Mouse (Mus musculus): ENCODE data around the gene Por. TPM values are rescaled to one million over a fixed set of nuclear protein-coding genes. Genes with fewer than 3 reads are reported as not detected.

Gene Por
- total RNA-seq, 2 experiments from 2014 or later, result 81.9 to 87.8 TPM

DNA sequence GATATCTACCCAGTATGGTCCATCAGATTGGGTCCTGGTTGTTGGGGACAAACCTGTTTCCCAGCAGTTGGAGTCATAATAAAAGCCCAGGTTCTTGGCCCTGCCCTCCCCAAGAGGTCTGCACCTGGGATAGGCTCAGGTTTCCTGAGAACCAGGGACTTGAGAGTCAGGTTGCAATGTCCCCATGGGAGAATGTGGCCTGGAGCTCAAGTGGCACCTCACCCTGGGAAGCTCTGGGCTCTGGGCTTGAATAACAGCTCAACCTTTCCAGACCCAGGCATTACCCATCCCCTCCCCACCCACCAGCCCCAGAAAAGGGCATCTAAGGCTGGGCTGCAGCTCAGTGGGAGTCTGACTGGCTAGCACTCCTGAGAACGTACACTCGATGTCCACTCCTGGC is 16.6 kb upstream of the Por start:
- DNase-seq (ENCODE audit: low spot score in 2 of 2), result no peak

DNA sequence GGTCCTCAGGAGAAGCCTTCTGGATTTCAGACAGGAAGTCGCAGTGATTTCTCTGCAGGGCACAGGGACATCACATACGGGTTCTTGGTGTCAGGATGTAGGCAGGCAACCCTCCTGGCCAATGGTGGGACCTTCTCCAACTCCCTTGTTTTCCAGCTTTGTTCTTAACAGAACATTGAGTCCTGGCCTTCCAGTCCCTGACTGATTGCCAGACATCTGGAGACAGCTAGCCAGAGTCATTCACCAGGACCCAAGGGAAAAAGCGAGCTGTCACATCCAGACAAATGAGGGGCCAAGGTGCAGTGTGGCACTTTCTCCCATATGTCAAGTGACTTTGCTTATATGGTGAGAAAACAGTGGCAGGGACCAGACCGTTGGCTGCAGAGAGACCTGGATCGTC is 13.8 kb upstream of the Por start:
- DNase-seq (ENCODE audit: low spot score in 2 of 2), result no peak

DNA sequence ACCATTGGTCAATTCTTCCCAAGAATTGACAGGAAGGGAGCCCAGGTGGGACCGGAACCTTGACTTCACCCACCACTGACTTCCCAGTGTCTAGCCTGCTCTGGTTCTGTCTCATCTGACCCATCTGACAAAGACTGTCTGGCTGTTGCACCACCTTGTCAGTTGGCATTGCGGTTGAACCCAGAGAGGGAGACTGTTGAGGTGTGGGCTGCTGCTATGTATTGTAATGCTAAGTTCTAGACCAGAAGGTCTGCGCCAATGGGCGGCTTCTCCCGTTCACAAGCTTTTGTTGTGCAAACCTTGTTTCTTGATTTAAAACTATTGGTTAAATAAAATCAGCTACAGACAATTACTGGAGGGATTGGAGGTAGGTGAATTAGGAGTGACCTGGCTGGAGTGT is 12.7 kb upstream of the Por start:
- no peak for DNase-seq (ENCODE audit: low spot score in 2 of 2)

DNA sequence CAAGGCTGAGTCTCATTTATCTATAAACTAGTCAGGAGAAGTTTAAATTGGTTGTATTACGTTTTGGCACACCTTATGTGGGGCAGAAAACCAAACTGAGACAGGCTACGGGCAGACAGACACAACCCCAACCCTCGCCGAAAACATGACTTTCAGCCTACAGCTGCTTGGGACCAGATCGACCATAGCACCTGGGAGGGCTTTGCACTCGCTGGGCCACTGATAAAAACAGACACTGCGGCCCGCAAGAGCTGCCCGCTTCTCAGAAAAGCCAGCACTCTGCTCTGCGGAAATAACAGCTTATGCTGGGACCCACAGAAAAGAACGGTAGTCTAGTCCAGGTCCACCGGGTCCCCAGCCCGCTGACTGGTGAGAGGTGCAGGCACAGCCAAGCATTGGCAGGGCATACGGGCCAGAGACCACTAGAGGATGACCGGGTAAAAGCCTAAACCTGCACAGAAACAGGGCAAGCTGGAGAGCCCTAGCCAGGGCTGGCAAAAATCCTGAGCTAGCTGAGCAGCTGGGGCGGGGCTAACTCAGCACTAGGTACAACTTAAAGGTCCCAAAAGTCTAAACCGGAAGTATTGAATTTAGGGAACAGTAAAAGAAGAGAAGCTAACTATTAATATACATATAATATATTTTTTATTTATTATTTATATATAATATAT is 12.0 kb upstream of the Por start:
- no peak for DNase-seq (ENCODE audit: low spot score in 2 of 2)

DNA sequence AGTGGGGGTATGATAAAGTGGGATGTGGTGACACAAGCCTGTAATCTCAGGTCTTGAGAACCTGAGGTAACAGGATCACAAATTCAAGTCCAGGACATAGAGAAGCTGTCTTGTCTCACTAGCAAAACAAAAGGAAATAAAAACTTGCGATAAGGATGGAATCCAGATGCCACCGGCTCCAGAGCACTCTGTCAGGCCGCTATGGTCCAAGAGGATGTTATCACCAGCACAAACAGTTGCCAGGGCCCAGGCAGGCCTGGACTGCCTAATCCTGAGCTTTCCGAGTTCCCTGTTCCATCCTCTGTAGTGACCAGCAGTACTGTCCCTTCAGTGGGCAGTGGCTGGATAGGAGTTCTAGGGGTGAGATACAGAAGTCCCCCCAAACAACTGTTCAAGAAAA is 9.9 kb upstream of the Por start:
- no peak for DNase-seq (ENCODE audit: low spot score in 2 of 2)

DNA sequence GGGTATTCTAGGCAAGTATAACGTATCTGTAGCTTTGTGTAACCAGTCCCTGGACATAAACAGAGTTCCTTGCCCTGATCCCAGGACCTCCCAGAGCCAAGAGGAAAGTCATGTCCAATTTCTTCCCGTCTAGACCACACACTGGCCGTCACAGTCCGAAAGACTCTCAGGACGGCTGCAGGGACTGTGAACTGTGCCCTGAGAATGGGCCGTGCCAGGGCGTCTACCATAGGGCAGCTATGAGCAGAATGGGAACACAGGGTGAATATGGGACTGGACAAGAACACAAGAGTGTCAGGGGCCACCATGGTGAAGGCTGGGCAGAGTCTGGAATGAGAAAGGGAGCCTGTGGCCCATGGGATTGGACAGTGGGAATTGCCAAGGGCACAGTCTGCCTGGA is 9.3 kb upstream of the Por start:
- DNase-seq (ENCODE audit: low spot score in 2 of 2), result no peak

DNA sequence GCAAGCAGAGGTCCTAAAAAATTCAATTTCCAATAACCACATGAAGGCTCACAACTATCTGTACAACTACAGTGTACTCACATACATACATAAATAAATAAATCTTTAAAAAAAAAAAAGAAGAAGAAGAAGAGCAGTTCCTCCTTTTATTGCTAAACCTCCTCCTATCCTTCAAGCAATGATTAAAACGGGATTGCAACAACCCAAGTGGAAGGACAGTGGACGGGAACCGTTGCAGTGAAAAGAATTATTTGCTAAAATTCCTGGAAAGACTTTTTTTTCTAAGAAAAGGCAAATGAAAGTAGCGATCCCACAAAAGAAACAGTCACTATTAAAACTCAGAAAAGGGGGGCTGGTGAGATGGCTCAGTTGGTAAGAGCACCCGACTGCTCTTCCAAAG is 2.9 kb upstream of the Por start:
- DNase-seq (ENCODE audit: low spot score in 2 of 2), result no peak

DNA sequence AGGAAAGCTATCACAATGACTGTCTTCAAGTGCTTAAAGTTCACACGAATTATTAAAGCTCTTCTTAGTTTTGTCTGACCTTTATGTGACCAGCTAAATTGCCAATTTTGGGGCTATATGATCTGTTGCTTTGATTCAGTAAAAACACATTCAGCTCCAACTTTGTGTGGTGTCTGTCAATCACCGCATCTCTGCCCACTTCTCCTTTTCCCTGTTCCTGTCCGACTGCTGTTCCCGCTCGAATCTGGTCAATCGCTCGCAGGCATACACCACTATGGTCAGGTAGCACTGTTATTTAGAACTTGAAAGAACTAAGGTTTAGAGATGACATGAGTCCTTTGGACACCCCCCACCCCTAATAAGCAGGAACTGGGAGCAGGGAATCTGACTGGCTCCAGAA is 1.8 kb upstream of the Por start:
- no peak for DNase-seq (ENCODE audit: low spot score in 2 of 2)

DNA sequence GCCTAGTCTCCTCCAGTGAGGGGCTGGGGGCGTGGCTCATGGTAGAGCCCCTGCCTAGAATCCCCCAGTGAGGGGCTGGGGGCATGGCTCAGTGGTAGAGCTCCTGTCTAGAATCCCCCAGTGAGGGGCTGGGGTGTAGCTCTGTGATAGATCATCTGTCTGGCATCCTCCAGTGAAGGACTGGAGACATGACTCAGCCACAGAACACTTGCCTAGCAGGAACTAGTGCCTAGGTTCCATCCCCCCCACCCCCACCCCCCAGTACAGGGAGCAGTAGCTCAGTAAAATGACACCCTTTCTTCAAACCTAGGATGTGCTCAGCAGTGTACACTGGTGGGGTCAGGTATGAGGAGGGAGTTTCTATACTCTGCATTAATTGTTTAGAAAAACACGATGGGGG is 1.0 kb downstream of the Por start:
- DNase-seq (ENCODE audit: low spot score in 2 of 2), result no peak

DNA sequence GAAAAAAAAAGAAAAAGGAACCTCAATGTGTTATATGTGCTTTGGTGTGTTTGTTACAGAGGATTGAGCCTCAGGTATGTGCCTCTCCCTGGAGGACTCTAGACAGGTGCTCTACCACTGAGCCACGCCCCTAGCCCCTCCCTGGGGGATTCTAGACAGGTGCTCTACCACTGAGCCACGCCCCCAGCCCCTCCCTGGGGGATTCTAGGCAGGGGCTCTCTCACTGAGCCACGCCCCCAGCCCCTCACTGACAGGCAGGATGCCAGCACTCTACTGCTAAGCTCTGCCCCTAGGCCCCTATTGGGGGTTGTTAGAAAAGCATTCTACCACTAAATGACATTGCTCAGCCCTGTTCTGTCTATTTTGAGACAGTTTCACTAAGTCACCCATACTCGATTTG is 2.7 kb downstream of the Por start:
- no peak for DNase-seq (ENCODE audit: low spot score in 2 of 2)

DNA sequence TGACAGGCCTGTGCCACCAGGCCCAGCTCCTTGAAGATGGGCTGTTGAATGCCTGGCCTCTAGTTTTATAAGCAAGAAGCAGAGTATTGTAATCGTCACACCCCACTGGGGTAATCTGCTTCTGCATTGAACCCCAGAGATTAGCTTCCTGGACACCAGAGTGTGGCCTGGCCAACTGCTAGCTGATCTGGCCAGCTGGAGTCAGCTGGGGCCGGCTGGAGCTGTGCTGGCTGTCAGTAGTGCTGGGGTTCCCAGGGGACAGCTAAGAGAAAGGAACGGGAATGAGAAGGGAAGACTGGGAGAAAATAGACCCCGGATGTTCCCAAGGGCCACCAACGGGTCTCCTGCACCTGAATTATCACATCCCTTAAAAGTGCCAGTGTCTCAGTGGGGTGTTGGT is 3.1 kb downstream of the Por start:
- DNase-seq (ENCODE audit: low spot score in 2 of 2), result no peak

DNA sequence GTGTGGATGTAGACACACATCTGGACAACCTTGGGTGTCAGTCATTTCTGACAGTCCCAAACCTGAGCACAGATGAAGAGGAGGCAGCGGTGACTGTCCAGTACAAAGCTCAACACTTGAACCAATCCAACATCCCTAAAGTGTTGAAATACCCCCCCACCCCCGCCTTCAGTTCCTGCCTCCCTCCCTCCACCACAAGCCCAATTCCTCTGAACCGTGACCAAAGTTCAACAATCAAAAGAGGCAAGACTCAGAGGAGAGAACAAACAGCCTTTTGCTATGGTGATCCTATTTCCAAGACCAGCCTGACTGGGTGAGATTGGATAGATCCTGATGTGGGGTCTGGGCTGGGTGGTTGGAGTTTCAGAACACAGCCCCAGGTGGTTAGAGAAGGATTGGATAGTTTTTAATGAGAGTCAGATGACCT is 4.5 kb downstream of the Por start:
- no peak for DNase-seq (ENCODE audit: low spot score in 2 of 2)

DNA sequence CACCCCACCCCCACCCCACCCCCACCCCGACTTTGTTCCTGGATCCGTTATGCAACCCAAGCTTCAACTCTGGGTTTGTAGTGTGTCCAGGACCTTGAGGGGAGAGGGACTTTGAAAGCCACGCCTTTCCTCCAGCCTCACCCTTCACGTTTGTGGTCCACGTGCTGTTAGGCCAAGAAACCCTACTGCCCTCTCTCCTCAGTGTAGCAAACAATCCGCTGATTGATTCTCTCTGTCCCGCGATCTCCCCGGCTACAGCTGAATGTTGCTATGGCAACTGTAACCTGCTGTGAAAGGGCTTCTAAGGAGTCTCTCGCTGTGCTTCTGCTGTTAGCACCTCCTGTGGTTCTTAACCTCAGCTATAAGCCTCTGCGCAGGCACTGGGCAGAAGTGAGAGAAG is 5.0 kb downstream of the Por start:
- peak; percentile 65 to 83 for DNase-seq (ENCODE audit: low spot score in 2 of 2)

DNA sequence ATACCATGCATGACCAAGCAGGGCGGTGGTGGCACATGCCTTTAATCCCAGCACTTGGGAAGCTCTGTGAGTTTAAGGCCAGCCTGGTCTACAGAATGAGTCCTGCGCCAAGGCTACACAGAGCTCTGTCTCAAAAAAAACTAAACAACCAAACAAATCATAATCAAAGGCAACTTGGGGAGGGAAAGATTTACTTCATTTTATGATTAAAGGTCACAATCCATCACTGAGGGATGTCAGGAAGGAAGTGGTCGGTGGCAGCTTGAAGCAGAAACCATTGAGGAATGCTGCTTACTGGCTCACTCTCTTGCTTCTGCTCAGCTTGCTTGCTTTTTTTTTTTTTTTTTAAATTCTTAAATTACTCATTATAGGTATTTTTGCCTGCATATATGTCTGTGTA is 6.9 kb downstream of the Por start:
- no peak for DNase-seq (ENCODE audit: low spot score in 2 of 2)

DNA sequence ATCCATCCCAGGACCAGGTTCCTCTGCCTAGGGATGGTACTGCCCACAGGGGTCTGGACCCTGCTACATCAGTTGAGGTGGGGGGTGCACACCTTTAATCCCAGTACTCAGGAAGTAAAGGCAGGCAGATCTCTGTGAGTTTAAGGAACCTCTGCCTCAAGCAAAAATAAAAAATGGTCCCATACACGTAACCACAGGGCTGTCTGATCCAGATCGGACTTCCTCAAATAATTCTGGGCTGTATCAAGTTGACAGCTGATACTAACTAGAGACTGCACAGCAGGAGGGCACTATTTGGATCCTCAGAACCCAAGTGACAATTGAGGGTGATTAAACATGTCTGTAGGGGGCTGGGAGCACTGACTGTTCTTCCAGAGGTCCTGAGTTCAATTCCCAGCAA is 7.4 kb downstream of the Por start:
- DNase-seq (ENCODE audit: low spot score in 2 of 2), result no peak

DNA sequence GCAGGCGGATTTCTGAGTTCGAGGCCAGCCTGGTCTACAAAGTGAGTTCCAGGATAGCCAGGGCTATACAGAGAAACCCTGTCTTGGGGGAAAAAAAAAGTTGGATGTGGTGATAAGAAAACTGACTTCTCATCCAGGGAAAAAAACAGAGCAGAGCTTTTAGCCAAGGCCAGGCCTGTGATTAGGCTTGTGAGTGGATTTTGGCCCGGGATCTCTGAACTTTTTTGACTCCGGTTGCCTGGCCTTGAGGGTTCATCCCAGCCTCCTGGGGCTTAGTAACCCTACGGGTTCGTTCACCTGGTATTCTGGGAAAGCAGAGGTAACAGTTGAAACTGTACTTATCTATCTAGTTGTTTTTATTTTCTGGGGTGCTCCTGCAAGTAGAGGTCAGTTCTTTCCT is 8.6 kb downstream of the Por start:
- DNase-seq (ENCODE audit: low spot score in 2 of 2), result no peak

DNA sequence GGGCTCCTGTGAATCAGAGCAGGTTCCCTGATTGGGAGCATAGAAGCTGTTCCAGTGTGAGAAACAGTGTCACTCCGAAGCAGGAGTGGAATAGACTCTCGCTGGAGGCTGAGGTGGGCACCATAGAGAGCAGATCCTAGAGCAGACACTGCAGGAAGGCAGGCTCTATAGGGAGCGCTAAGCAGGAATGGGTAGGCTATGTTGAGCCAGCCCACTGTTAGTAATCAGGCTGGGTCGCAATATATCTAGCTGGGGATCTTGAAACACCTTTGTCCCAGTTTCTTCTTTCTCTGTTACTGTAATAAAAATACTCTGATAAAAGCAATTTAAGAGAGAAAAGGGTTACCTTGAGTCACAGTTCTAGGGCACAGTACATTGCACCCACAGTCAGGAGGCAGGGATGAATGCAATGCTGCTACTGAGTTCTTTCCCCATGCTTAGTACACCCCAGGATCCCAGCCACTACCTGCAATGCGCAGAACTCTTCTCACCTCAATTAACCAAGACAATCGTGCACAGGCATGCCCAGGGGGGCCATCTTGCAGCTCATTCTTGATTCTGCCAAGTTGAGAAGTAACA is 11.2 kb downstream of the Por start:
- no peak for DNase-seq (ENCODE audit: low spot score in 2 of 2)

DNA sequence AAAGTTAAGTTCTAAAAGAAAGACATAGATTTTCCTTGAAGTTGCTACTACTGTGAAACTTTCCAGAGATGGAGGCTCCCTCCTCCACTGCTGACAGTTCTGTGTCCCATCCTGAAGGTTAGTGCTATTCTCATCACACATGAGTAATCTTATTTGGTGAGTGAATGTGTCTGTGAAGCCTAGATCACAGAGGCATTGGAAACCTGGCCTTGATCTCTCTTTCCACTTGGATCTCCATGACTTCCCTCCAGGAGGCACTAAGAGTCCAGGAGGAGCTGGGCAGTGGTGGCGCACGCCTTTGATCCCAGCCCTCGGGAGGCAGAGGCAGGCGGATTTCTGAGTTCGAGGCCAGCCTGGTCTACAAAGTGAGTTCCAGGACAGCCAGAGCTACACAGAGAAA is 12.2 kb downstream of the Por start:
- DNase-seq (ENCODE audit: low spot score in 2 of 2), result no peak

DNA sequence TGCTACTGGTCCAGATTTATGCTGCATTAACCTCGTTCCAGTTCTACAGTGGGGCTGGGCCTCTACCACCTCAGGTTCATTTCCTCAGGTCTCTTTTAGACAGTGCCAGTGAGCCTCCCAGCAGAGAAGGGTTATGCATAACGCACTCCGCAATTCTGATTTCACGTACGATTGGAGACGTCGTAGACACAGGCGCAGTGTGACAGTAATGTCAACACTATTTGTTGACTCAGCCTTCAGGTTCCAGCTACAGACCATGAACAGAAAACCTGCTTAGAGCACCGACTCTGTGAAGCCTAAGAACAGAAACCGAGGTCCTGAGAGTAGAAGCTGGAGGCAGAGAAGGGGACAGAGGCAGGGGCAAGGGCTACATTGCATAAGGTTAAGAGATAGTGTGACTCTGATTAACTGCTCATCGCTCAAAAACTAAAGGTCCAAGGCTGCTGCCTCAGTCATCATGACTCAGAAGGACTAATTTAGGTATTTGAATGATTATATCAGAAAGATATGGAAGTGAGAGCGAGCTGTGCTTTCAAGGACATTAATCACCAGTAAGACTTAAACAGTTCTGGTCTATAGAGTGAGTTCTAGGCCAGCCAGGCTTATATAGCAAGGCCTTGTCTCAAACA is 13.2 kb downstream of the Por start:
- DNase-seq (ENCODE audit: low spot score in 2 of 2), result no peak

DNA sequence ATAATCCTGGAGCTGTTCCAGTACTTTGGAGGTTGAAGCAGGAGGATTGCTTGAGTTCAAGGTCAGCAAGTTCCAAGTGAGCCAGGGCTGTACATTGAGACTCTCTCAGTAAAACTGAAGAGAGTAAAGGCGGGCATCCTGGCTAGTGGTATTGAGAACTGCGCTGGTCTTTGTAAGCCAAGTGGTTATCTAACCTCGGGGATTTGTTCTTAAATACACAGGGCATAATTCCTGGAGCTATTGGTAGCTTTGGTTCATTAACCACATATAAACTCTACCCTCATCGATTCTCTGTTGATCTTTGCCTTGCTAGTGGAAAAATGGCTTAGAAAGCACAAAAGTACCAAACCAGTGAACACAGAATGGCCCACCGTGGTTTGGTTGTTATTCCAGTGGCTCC is 20.6 kb downstream of the Por start:
- DNase-seq (ENCODE audit: low spot score in 2 of 2), result no peak

DNA sequence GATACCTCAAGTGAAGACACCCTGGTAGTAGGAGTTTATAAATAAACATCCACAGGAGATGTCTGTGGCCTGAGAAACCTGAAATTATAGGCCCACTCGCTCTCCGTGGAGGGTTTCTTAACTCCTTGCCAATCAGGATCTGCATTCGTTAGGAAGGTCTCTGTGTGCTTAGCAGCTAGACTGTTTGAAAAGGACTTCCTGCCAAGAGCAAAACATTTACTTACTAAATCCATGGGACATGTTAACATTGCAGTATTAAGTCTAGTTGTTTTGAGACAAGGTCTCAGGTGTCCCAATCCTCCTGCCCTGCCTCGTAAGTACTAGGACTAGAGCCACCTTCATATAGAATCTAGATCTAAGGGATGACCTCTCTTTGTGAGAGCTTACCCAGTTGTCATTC is 21.4 kb downstream of the Por start:
- DNase-seq (ENCODE audit: low spot score in 2 of 2), result no peak

DNA sequence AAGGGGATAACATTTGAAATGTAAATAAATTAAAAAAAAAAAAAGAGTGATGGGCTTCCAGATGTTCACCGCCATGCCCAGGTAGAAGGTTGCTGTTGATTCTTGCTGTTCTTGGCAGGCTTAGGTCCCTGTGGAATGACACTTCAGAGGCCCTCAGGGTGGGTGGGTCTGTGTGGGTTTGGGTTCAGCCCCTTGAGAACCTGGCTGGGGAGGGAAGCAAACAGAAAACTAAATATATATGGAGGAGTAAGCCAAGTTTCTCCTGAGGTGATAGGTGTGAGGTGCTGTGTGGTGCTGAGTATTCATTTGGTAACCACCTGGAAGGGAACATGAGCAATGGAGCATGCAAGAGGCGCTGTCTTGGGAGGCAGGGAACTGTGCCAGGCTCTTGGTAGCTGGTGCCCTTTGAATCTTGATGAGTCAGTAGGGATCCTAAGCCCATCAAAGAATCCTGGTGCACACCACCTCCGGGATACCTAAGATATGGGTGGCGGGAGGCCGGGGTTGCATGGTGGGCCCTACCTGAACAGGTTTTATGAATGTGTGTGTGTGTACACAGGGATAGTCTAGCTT is 23.5 kb downstream of the Por start:
- DNase-seq (ENCODE audit: low spot score in 2 of 2), result no peak

DNA sequence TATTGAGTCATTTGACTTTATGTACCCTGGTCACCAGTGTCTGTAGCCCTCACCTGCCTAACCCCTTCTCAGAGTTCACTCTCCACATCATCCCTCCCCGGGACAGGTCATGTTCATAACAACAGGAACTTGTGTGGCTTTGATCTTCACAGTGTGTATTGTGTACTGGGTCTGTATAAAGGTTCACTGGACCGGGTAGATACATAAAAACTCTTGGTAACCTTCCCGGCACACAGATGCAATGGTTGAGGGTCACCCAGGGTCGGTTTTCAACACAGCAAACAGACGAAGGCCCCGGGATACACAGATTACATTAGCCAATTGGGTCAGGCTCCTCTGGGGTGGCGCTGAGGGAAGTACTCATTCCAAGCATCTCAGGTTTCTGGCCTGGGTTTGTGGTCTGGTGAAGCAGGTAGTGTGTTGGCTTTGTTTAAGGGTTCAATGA is 25.5 kb downstream of the Por start:
- no peak for DNase-seq (ENCODE audit: low spot score in 2 of 2)
